Mouse (Mus musculus) brain, embryonic 14.5 days (tissue): ENCODE data around the gene March10.

ENCODE experiments used
- CTCF ChIP-seq: fragments of 200-500 bp; IDR thresholded peaks from 2 replicates; pipeline ENCODE4 v1.5.1; 2012; ENCODE audit warnings: inconsistent platforms, mild to moderate bottlenecking, moderate library complexity, borderline replicate concordance; ENCODE audit not compliant: insufficient read depth, insufficient read length; ENCODE audit errors: extremely low read depth
- POLR2A ChIP-seq: fragments of 200-500 bp; IDR thresholded peaks from 2 replicates; pipeline ENCODE4 v1.6.1; 2012; ENCODE audit warnings: mild to moderate bottlenecking, inconsistent platforms, borderline replicate concordance; ENCODE audit not compliant: poor library complexity, insufficient read depth, insufficient read length, severe bottlenecking; ENCODE audit errors: extremely low read depth

DNA sequence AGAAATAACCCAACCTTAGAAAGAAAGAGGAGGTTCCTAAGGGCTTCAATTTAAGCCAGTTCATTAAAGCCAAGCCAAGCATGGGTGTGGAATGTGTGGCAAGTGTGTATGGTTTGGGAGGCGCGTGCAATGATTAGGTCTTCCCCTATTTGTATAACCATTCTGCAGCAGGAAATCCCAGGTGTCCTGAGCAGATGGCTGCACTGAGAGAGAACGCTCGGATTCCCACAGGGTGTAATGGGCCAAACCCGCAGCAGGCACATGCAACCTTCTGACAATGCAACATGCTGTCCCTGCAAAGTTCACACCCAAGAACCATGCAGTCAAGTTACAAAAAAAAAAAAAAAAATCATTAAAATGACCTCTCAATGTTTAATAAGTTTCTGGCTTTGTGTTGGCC is 10.8 kb downstream of the March10 start:
- TF ChIP-seq CTCF (no peak), POLR2A (no peak)
